Mouse (Mus musculus) erythroid progenitor cell, adult 5-6 weeks (primary cell): ENCODE measurements around the gene Fau. TPM values are rescaled to one million over a fixed set of nuclear protein-coding genes. Genes with fewer than 3 reads are reported as not detected.

Source experiments
- ATAC-seq: replicated peaks from 2 replicates; pipeline ENCODE4 v1.8.0; 2016; ENCODE audit warnings: moderate number of reproducible peaks, mild to moderate bottlenecking, moderate TSS enrichment, inconsistent platforms; ENCODE audit not compliant: poor library complexity, low FRiP score, severe bottlenecking
- total RNA-seq, 2 experiments: library from RNA; stranded (forward) in 1 of 2; stranded (reverse) in 1 of 2; fragments of 150-400 nt in 1 of 2; fragments of 186-747, 209-891 nt in 1 of 2; gene quantifications; 2 replicates each; pipeline versions ENCODE4 v1.2.3 to v1.2.4; 2015 to 2017; ENCODE audit warnings: low replicate concordance in 2 of 2

Fau gene
- total RNA-seq (2015; ENCODE audit: low replicate concordance) (666 and 864 TPM in 2 replicates), total RNA-seq (2017; ENCODE audit: low replicate concordance) (450 and 703 TPM in 2 replicates)

DNA sequence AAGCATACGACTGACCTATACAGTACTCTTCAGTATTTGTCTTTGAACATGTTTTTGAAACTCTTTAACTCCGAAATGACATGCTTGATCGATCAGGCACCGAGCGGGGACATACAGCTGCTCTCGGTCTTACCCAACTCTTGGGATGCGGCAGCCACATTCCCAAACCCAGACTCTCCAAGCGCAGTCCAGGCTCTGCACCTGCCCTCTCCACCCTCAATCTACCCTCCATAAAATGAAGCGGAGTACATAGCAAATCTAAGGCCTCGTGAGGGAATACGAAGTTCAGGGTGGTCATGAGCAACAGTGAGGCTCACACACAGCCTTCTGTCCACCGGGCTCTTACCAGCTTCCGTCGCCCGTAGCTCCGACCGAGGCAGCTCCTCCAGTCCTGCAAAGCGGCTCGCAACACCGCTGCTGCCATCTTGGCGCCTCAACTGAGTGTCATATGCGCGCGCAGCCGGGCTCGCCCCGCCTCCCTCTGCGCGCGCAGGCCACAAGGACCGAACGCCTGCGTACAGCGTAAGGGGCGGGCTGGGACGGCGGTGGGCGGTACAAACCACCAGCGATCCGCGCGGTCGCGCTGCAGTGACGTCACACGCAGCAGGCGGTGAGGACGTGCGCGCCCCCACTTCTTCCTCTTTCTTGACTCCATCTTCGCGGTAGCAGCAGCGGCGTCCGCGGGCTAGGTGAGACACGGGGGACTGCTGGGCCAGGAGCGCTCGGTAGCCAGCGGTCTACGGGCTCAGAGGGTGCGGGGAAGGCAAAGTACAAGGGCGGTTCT is at the start of gene Fau, which contains the start of gene Mrpl49:
TSS of gene Fau (plus strand) at position 532 of the 784 bp plus-strand sequence.
TSS of gene Mrpl49 (minus strand) at position 473 of the 784 bp plus-strand sequence.
- peak; percentile 81 for ATAC-seq

DNA sequence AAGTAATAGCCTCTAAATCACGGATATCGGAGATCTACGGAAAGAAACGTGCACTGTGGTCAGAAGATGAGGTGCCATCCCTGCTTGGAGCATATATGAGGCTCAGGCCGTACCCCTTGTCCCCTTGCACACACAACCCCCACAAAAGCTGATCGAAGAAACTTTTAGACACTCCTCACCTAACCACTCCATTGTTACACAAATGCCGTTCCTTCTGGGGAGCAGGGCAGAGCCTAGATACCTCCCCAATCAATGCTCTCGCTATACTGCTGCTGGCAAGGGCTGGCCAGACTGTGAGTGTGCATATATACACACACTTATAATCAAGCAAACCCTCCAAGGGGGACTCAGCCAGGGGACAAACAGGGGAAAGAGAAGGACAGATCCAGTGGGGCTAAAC is 48.5 kb upstream of the Fau start:
- ATAC-seq, result no peak

DNA sequence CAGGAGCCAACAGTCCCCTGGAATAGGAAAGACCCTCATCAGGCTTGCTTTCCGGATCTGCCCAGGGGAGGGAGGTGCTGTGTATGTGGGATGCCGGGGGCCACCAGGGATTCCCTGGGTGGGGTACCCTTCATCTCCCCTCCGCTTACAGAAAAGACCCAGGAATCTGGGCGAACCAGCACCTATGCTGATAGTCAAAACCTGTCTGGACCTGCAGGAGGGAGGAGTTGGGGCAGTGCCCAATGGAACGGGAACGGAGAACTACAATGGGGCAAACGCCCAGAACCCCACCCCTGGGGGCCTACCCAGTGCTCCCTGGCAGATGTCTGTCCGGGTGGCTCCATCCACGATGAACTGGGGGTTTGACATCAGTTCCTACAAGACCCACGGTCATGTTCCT is 44.0 kb upstream of the Fau start:
- no peak for ATAC-seq

DNA sequence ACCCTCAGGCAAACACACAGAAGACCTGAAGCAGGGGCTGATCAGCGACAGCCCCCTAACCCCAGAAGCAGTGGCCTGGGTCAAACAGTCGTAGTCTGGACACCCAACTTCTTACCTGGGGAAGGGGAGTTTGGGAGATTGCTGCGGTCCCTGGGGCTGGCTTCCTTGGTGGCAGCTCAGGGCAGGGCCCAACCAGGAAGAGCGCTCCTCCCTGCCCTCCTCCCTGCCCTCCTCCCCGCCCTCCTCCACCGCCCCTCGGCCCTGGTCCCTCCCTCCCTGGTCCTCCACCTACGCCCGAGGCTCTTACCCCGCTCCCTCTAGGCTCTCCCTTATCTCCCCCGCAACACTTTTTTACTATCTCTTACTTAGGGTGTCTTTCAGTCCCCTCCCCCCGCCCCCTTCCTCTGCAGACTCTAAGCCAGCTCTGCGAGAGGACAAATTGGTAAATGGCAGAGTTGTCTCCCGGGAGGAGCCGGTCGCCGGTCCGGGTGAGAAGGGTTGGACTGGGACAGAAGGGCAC is 42.6 kb upstream of the Fau start:
- peak; percentile 84 for ATAC-seq

DNA sequence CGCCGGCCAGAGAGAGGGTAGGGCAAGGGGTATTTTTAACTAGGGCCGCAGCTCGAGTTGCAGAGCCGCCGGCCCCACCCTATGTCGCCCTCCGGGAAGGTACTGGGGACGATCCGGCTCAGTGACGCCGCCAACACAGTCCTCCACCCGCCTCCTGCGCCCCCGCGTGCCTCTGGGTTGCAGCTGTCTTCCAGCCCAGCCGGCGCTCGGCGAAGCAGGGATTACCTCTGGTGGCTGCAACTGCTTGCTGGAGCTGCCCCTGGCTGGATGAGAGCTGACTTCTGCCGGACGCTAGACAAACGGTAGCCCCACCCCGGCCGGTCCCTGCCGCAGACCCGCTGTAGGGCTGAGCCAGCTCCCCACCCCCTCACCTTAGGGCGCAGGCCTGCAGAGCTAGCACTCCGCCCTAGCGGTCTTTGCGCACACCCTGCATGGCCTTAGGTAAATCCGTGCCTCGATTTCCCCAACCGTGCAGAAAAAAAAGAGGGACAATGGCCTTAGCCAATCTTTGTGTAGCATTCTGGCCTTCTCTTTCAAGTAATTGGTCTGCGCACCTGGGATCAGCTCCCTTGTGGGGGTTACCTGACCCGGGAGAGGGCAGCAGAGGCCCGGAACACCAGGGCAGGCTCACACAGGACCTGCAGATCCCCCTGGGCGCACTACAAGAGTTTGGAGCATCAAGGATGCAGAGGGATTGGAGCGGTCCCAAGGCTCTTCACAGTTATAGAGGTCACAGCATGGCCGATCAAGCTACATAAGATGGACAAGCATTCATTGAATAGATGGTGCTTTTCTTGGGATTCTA is 41.9 kb upstream of the Fau start, which contains the start of gene Capn1:
TSS of gene Capn1 (minus strand) at position 387 of the 805 bp plus-strand sequence.
- peak; percentile 47 for ATAC-seq

DNA sequence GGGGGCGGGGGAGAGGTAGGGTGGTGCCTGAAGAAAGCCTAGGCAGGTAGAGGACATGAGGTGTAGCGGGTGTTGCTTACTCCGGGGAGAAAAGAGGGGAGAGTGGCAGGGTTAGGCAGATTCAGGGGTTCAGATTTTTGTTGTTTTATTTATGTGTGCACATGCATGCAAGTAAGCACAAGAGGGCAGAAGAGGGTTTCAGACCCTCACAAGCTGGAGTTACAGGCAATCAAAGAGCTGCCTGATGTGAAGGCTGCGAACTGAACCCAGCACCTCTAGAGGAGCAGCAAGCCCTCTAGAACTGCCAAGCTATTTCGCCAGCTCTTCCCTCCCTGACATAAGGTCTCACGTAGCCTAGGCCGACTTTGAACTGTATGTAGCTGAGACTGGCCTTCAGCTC is 41.1 kb upstream of the Fau start:
- ATAC-seq, result no peak

DNA sequence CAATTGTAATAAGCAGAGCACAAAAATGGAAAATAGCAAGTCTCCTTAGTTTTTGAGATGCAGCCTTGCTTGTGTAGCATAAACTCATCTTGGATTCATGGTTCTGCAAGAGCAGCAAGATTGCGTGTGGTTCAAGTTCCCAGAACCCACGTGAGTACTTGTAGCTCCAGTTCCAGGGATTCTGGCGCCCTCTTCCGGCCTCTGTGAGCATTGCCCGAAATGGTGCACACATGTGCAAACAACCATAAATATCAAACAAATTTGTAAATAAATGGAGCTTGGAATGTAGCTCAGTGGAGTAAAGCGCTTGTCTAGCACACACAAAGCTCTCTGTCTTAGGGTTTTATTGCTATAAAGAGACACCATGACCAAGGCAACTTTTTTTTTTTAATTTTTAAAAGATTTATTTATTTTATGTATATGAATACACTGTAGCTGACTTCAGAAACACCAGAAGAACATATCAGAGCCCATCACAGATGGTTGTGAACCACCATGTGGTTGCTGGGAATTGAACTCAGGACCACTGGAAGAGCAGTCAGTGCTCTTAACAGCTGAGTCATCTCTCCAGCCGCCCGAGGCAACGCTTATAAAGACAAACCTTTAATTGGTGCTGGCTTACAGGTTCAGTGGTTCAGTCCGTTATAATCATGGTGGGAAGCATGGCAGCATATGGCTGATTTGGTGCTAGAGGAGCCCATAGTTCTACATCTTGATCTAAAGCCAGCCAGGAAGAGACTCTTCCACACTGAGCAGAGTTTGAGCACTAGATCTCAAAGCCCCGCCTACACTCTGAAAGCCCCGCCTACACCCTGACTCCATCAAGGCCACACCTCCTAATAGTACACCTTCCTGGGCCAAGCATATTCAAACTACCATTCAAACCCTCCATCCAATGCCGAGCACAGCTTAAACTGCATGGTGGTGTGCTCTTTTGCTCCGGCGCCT is 39.2 kb upstream of the Fau start:
- peak; percentile 61 for ATAC-seq

DNA sequence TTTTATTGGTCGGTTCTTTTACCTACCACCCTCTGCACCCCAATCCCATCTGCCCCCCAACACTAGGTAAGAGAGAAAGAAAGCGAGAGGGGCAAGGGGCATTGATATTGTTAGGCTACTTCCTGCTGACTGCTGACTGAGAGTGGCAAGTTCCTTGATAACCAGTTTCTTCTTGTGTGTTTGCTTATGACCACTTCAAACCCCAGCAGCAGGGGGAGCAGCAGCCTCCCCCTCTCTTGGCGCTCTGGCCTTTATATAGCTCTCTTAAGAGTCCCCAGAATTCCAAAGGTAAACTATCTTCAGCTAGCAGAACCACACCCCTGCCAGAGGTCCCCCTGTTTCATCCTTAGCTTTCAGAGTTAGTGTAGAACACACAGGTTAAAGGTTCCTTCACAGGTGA is 37.4 kb upstream of the Fau start:
- ATAC-seq, result no peak

DNA sequence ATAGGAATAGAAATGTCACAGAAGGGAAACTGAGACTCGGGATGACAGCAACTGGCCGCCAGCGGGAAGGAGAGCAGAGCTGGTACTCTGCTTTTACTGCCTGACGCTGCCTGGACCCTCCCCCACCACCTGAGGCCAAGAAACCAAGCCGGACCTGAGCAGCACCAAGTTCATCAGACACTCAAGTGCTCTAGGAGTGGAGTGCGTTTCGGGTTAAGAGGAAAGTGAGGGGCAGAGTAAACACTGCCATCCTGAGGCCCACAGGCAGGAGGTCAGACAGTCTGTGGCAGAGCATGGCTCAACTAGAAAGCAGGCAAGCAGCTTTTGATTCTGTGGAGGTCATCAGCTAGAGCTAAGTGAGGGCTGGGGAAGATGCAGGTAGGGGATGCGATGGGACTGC is 34.6 kb upstream of the Fau start:
- no peak for ATAC-seq

DNA sequence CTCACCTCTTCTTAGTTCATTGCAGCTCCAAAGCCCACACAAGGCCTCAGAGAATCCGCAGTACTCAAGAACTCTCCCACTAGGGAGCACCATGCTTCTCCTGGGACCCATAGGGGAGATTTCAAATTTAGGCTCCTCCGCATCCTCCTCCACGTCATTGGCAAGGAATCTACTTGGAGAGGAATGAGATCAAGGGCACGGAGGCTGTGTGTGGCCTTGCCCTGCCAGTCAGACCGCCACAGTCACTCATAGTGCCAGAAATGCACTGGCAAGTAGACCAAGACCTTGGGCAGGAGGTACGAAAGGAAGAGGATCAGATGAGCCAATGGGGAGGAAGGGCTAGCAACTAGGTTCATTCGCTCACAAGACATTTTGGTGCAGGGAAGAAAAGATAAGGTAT is 33.7 kb upstream of the Fau start:
- no peak for ATAC-seq

DNA sequence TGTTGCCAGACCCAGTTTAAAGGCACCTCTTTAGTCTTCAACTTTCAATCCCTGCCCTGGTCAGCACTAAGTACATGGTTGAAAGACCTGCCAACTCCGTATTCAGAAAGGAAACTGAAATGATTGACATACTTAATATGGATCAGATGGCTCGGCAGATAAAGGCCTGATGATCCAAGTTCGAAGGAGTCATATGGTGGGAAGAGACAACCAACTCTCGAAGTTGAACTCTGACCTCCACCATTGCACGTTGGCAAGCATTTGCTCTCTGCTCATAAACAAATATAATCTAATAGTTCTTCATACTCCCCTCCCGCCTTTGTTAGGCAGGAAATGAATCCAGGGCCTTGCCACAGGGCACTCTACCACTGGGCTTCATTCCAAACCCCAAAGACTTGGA is 28.7 kb upstream of the Fau start:
- ATAC-seq, result no peak

DNA sequence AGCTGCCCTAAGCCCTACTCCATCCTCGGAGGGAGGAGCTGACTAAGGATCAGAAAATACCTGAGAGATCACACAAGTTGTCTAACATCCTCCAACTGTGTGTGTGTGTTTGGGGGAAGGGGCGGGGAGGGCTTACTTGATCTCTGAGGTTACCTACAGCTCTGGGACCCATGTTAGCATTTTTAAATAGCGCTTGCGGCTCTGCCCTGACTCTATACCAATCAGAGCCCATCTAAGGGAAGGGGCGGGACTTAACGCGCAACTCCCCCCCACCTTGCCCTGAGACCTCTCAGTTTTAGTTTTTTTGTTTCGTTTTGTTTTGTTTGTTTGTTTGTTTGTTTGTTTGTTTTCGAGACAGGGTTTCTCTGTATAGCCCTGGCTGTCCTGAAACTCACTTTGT is 28.2 kb upstream of the Fau start:
- no peak for ATAC-seq

DNA sequence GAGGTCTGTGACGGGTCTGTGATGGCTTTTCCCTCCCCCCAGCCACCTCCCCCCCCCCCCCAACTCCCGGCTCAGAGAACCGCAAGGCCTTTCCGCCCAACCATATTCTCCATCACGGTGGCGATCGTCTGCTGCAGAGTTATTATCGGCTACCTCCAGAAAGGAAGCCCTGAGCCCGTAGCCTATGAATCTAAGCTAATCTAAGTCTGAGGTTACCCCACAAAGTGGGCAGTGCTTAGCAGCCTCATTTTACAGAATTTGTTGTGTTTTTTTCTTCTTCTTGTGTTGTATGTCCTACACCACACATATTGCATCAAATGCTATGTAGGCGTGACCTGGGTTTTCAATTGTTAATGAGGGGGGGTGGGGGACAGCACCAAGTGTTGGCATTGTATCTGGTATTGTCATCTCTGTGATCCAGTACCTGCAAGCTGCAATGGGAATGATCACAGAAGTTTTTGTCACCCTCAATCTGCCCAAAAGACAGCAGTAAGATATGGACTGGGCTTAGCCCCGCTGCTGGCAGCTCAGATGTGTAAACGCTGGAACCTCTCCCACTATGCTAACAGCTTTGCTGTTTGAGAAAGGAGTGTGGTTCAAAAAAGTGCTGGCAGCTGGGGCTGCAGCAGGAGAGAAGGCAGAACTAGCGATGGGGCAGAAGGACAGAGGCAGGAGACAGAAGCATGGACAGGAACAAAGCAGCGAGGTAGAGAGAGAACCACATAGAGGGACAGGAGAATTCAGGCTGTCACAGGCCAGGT is 26.9 kb upstream of the Fau start:
- 0 out of 2 replicates have a peak, but pooled peaks have one; percentile 30 for ATAC-seq

DNA sequence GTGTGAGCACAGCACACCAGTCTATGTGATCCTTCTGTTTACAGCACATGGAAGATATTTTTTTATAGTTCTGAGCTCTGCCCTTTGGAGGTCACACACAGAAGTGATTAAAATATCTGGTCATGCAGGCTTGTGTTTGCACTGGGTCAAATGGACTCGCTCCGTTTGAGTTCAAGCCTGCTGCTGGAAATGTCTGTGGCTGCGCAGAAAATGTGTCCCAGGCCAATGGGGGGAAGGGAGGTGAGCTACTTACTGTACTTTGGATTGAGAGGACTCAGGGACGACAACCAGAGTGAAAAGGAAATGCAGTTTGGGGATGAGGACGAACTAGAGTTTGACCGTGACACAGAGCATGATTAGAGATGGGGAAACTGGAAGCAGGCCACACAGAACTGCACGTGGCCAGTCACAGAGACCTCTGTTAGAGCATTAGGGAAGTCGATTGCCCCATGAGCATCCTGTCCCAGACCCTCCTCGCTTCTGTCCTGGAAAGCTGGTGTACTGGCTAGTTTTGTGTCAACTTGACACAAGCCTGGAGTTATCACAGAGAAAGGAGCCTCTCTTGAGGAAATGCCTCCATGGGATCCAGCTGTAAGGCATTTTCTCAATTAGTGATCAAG is 21.6 kb upstream of the Fau start:
- ATAC-seq, result no peak

DNA sequence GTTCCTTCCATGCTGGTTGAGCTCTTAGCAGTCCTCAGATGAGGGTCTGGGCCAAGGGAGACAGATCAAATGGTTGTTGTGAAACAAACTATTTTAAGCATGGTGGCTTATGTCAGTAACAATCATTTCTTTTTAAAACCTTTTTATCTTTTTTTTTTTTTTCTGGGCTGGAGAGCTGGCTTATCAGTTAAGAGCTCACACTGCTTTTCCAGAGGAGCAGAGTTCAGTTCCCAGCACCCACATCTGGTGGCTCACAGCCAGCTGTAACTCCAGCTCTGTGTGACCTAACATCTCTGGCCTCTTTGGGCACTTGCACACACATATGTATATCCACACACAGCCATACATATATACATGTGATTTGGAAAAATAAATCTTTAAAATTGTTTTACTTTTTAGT is 19.9 kb upstream of the Fau start:
- no peak for ATAC-seq

DNA sequence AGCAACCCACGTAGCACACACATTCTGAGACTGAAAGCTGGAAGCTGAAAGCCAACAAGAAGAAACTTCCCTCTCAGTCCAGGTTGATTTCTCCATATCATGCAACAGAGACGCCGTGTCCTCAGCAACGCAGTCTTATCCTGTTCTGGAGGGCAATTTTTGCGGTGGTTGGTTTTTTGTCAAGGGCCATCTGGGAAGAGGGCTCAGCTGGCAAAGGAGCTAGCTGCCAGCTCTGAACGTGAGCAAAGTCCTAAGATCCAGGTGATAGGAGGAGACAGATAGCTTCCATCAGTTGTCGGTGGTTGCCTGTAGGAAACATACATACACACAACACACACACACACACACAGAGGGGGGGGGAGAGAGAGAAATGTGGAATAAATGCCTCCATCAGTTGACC is 19.3 kb upstream of the Fau start:
- ATAC-seq, result no peak

DNA sequence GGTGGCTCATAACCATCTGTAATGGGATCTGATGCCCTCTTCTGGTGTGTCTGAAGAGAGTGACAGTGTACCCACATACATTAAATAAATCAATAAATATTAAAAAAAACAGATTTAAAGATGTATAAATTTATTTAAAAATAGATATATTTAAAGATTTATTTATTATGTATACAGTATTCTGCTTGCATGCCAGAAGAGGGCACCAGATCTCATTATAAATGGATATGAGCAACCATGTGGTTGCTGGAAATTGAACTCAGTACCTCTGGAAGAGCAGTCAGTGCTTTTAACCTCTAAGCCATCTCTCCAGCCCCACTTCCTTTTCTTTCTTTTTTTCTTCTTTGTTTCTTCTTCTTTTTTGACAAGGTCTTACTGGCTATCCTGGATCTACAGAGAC is 17.6 kb upstream of the Fau start:
- ATAC-seq, result no peak

DNA sequence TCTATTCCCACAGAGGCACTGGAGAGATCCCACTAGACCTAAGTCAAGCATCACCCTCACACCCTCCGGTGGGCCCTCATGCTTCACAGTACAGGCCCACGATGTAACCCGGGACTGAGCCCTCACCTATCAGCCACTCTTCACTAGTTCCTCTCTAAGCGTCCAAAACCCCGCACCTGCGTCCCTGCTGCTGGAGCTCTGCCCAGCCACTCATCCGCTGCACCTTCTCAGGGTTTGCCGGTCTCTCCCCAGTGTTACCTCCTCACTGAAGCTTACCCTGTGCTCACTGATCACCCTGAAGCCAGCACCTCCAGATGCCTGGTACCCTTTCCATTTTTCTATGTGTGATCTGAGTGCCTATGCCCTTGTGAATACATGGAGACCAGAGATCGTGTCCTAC is 15.4 kb upstream of the Fau start:
- ATAC-seq, result no peak
